In the genomic region with DNA sequence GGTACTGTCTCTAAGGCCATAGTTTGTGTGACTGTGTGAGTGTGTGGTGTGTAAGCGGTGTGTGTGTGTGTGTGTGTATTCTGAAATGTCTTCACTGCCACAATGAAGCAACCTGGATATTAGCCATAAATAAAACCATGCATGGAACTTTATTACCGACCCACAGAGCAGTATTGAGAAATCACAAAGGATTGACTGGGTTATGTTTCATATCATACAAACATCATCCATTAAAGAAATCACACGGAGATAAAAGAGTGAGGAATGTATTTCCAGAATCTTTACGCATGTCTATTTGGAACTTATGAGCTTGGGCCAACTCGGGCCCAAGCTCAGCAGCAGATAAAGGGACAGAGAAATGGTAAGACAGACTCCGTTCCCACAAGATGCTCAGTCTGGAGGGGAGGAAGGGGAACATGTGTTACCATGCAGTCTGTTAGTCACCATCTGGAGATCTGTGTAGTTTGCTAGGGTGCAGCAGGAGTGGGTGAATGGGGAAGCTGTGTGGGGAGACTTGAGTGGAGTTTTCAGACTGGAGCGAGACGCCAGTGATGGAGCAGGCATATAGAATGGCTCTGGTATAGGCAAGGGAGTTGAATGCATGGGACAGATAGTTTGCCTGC, we compare ENCODE assay signal across 15 mouse cellular contexts.
DNase-seq lines count a peak whose midpoint lies in the region; ATAC-seq and TF ChIP-seq lines count a peak whose summit lies in the region.
"Had no signal": no experiment of that assay in that cellular context is flagged by ENCODE, and none has a peak within 500 bp of the region (broad histone marks: within the 10 kb centered on the region; RNA-seq: fewer than 3 reads in every experiment).

No protein-coding gene starts in this region.

- no peak for ATAC-seq in hindbrain, embryonic 11.5 days (ENCODE audit: low FRiP score)
- ATAC-seq in megakaryocyte, adult 5-6 weeks (ENCODE audit: poor library complexity, severe bottlenecking), result no peak

- H3K27ac ChIP-seq in left cerebral cortex, adult 2 months, result no peak overlapping the region
- no peak overlapping the region for H3K27ac ChIP-seq in hindbrain, embryonic 11.5 days (ENCODE audit: low read depth, low read length)
- H3K27ac ChIP-seq: heart, embryonic 13.5 days; kidney, embryonic 15.5 days; liver, embryonic 14.5 days had no signal

- intact Hi-C loops in left cerebral cortex, adult 2 months (cut with DNase I), result no loop called here
- intact Hi-C loops in left cerebral cortex, postnatal 14 days (cut with DNase I), result no loop called here

- DNase-seq in left cerebral cortex, adult 2 months (ENCODE audit: extremely low spot score in 1 of 2, low spot score in 2 of 2), result peak; percentile 12 to 13
- DNase-seq in left cerebral cortex, adult 11 months (ENCODE audit: low spot score), result no peak
- peak; percentile 59 for DNase-seq in brain, embryonic 18.5 days (ENCODE audit: low read depth, low spot score)
- DNase-seq in layer of hippocampus, adult 18-20 months (ENCODE audit: low spot score in 2 of 2), result peak; percentile 67 to 77
- peak; percentile 21 to 23 for DNase-seq in left cerebral cortex, postnatal 14 days (ENCODE audit: low spot score in 2 of 2)
- no peak for DNase-seq in hindbrain, embryonic 11.5 days (ENCODE audit: low spot score)
- DNase-seq in cerebellum, postnatal 14 days, result no peak
- DNase-seq: cerebellum, adult 8-10 months; embryo, embryonic 11 days; gastrocnemius, postnatal 25 days had no signal

- H3K4me2 ChIP-seq in hindbrain, embryonic 11.5 days (replicated peaks; ENCODE audit: low read depth, low read length), result no peak overlapping the region
- H3K4me2 ChIP-seq: heart, embryonic 13.5 days; kidney, embryonic 15.5 days had no signal

- 87% methylated on average over 8 of the region's 8 CpGs for WGBS in hindbrain, embryonic 11.5 days

- H3K4me3 ChIP-seq in left cerebral cortex, adult 2 months, result no peak overlapping the region
- no peak overlapping the region for H3K4me3 ChIP-seq in hindbrain, embryonic 11.5 days (ENCODE audit: low read depth, low read length)
- H3K4me3 ChIP-seq: heart, embryonic 13.5 days; kidney, embryonic 15.5 days; megakaryocyte, embryonic 14.5 days had no signal

- no peaks in the 10 kb centered on the region for H3K9me3 ChIP-seq in hindbrain, embryonic 11.5 days (ENCODE audit: control insufficient read depth, low read length)
- H3K9me3 ChIP-seq: heart, embryonic 13.5 days; kidney, embryonic 15.5 days; megakaryocyte, embryonic 14.5 days had no signal

- no peaks in the 10 kb centered on the region for H3K36me3 ChIP-seq in hindbrain, embryonic 11.5 days (ENCODE audit: control insufficient read depth, insufficient read depth, low read length)
- H3K36me3 ChIP-seq: heart, embryonic 13.5 days; kidney, embryonic 15.5 days had no signal

- H3K27me3 ChIP-seq in hindbrain, embryonic 11.5 days (ENCODE audit: control insufficient read depth, insufficient read depth, low read length), result no peaks in the 10 kb centered on the region
- H3K27me3 ChIP-seq: heart, embryonic 13.5 days; kidney, embryonic 15.5 days; megakaryocyte, embryonic 14.5 days had no signal

- H3K4me1 ChIP-seq in hindbrain, embryonic 11.5 days (replicated peaks; ENCODE audit: control insufficient read depth, insufficient read depth, low read length), result no peaks in the 10 kb centered on the region
- H3K4me1 ChIP-seq: heart, embryonic 13.5 days; kidney, embryonic 15.5 days; megakaryocyte, embryonic 14.5 days had no signal

- H3K9ac ChIP-seq in hindbrain, embryonic 11.5 days (ENCODE audit: low read depth, low read length), result no peak overlapping the region
- H3K9ac ChIP-seq: heart, embryonic 13.5 days; kidney, embryonic 15.5 days; liver, embryonic 14.5 days had no signal

- no peak for TF ChIP-seq CTCF in left cerebral cortex, adult 2 months (IDR thresholded peaks at IDR 0.05)

Comparison
In these comparisons a context has a peak if more than half of its experiments do, and no peak if none do; other contexts are left out.
1. DNase-seq: peak in left cerebral cortex, adult 2 months (2 of 2), brain, embryonic 18.5 days (single experiment), layer of hippocampus, adult 18-20 months (2 of 2) and left cerebral cortex, postnatal 14 days (2 of 2); none in left cerebral cortex, adult 11 months (single experiment), hindbrain, embryonic 11.5 days (single experiment) and cerebellum, postnatal 14 days (0 of 2).